Mouse (Mus musculus): ENCODE results near the gene Dhx58.
A peak's percentile ranks its signal among the peaks of the same experiment; 100 is the strongest.

Dhx58 gene

GRCm38 (mm10) chr11:100703851-100704531 lies at the start of gene Dhx58:
Dhx58 (minus strand) TSS chr11:100704271.
- Histone ChIP-seq H3K36me3 (ENCODE audit: insufficient read depth, low read length) (peaks cover 48% of the 10 kb centered on the region), H3K4me3 (replicated peaks; ENCODE audit: low read length) (no peak within 1 kb of the TSS), H3K9me3 (ENCODE audit: low read length) (no peaks in the 10 kb centered on the region), H3K27me3 (ENCODE audit: insufficient read depth, low read length) (0 out of 2 replicates have a peak, but pooled peaks cover 5% of the 10 kb centered on the region), H3K4me1 (replicated peaks; ENCODE audit: low read depth, low read length) (peaks cover 51% of the 10 kb centered on the region)
- no peak for TF ChIP-seq CTCF (conservative IDR thresholded peaks at IDR 0.05; ENCODE audit: low read length)
- TF ChIP-seq POU5F1 (IDR thresholded peaks at IDR 0.05; ENCODE audit: borderline replicate concordance, low read length) = no peak
- no peak for TF ChIP-seq NANOG (IDR thresholded peaks at IDR 0.05; ENCODE audit: borderline replicate concordance, low read length)

- Histone ChIP-seq H3K4me3 (replicated peaks; ENCODE audit: low read length) (no peak overlapping the region), H3K4me1 (replicated peaks; ENCODE audit: low read depth, low read length) (peaks cover 34% of the 10 kb centered on the region), H3K27me3 (ENCODE audit: insufficient read depth, low read length) (peaks cover 56% of the 10 kb centered on the region), H3K9me3 (ENCODE audit: low read length) (no peaks in the 10 kb centered on the region), H3K36me3 (ENCODE audit: insufficient read depth, low read length) (no peaks in the 10 kb centered on the region)
- TF ChIP-seq CTCF (conservative IDR thresholded peaks at IDR 0.05; ENCODE audit: low read length) = no peak
- no peak for TF ChIP-seq POU5F1 (IDR thresholded peaks at IDR 0.05; ENCODE audit: borderline replicate concordance, low read length)
These were observed 48.2 kb upstream of the Dhx58 start for GRCm38 (mm10) chr11:100752294-100752693.

DNA sequence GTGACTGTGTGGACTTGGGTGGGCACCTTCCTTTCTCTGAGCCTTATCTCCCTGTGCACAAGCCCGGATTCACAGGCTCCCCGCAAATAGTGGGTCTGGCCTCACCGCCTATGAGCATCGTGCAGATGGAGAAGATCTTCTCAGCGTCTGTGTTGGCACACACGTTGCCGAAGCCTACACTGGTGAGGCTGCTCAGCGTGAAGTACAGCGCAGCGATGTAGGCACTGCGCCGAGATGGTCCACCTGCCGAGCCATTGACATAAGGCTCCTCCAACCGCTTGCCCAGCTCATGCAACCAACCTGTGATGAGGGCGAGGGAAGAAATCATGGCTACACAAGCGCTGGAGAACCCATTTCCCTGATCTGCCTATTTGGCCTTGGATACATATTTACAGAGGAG lies 46.1 kb upstream of the Dhx58 start:
- no peaks in the 10 kb centered on the region for H3K36me3 ChIP-seq (ENCODE audit: insufficient read depth, low read length)
- H3K4me3 ChIP-seq (replicated peaks; ENCODE audit: low read length) = peak overlapping the region; percentile 64
- no peaks in the 10 kb centered on the region for H3K9me3 ChIP-seq (ENCODE audit: low read length)
- peaks cover 52% of the 10 kb centered on the region for H3K4me1 ChIP-seq (replicated peaks; ENCODE audit: low read depth, low read length)
- peaks cover 57% of the 10 kb centered on the region for H3K27me3 ChIP-seq (ENCODE audit: insufficient read depth, low read length)
- TF ChIP-seq POU5F1 (IDR thresholded peaks at IDR 0.05; ENCODE audit: borderline replicate concordance, low read length) (no peak), CTCF (conservative IDR thresholded peaks at IDR 0.05; ENCODE audit: low read length) (no peak), NANOG (IDR thresholded peaks at IDR 0.05; ENCODE audit: borderline replicate concordance, low read length) (no peak)

DNA sequence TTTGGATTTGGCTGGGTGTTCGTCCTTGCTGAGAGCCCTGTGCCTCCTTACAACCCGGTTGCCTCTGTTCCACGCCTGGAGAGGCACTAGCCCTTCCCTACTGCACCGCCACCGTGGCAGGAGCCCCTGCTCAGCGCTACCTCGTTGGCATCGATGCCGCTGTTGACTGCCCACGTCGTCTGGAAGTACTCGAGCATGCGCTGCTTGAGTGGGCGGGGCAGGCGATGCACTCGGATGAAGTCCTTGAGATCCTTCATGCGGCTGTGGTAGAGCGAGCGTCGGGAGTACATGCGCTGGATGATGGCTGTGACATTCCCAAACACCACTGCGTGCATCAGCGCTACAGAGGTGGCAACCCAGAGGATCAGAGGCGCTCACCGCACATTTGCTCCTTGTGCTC lies 45.4 kb upstream of the Dhx58 start:
- peaks cover 52% of the 10 kb centered on the region for H3K4me1 ChIP-seq (replicated peaks; ENCODE audit: low read depth, low read length)
- H3K36me3 ChIP-seq (ENCODE audit: insufficient read depth, low read length) = no peaks in the 10 kb centered on the region
- H3K9me3 ChIP-seq (ENCODE audit: low read length) = no peaks in the 10 kb centered on the region
- H3K4me3 ChIP-seq (replicated peaks; ENCODE audit: low read length) = peak overlapping the region; percentile 64
- H3K27me3 ChIP-seq (ENCODE audit: insufficient read depth, low read length) = peaks cover 56% of the 10 kb centered on the region
- TF ChIP-seq NANOG (IDR thresholded peaks at IDR 0.05; ENCODE audit: borderline replicate concordance, low read length) (no peak), CTCF (conservative IDR thresholded peaks at IDR 0.05; ENCODE audit: low read length) (no peak), POU5F1 (IDR thresholded peaks at IDR 0.05; ENCODE audit: borderline replicate concordance, low read length) (no peak)

DNA sequence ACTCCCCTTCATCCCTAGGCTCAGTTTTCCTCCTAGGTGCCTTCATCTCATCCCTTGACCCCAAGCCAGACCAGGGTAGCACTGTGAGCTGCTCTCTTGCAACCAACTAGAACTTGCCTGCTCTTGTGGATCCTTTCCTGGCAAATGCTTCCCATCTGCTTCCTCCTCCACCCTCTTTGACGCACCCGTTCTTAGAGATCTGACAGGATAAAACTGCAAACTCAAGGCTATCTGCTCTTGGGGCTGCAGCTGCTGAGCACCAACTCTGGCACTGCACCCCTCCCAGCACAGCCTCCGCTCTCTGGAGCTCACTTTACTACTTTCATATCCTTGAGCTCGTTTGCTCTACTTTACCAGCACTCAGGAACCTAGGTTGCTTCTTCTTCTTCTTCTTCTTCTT lies 44.5 kb upstream of the Dhx58 start:
- Histone ChIP-seq H3K4me1 (replicated peaks; ENCODE audit: low read depth, low read length) (peaks cover 52% of the 10 kb centered on the region), H3K9me3 (ENCODE audit: low read length) (no peaks in the 10 kb centered on the region), H3K36me3 (ENCODE audit: insufficient read depth, low read length) (no peaks in the 10 kb centered on the region), H3K27me3 (ENCODE audit: insufficient read depth, low read length) (peaks cover 51% of the 10 kb centered on the region), H3K4me3 (replicated peaks; ENCODE audit: low read length) (no peak overlapping the region)
- TF ChIP-seq POU5F1 (IDR thresholded peaks at IDR 0.05; ENCODE audit: borderline replicate concordance, low read length) (no peak), NANOG (IDR thresholded peaks at IDR 0.05; ENCODE audit: borderline replicate concordance, low read length) (no peak), CTCF (conservative IDR thresholded peaks at IDR 0.05; ENCODE audit: low read length) (no peak)

GRCm38 (mm10) chr11:100747114-100747513 lies 43.0 kb upstream of the Dhx58 start:
- Histone ChIP-seq H3K9me3 (ENCODE audit: low read length) (no peaks in the 10 kb centered on the region), H3K4me1 (replicated peaks; ENCODE audit: low read depth, low read length) (peaks cover 46% of the 10 kb centered on the region), H3K36me3 (ENCODE audit: insufficient read depth, low read length) (no peaks in the 10 kb centered on the region), H3K27me3 (ENCODE audit: insufficient read depth, low read length) (peaks cover 49% of the 10 kb centered on the region), H3K4me3 (replicated peaks; ENCODE audit: low read length) (no peak overlapping the region)
- TF ChIP-seq NANOG (IDR thresholded peaks at IDR 0.05; ENCODE audit: borderline replicate concordance, low read length) (no peak), POU5F1 (IDR thresholded peaks at IDR 0.05; ENCODE audit: borderline replicate concordance, low read length) (no peak), CTCF (conservative IDR thresholded peaks at IDR 0.05; ENCODE audit: low read length) (no peak)

DNA sequence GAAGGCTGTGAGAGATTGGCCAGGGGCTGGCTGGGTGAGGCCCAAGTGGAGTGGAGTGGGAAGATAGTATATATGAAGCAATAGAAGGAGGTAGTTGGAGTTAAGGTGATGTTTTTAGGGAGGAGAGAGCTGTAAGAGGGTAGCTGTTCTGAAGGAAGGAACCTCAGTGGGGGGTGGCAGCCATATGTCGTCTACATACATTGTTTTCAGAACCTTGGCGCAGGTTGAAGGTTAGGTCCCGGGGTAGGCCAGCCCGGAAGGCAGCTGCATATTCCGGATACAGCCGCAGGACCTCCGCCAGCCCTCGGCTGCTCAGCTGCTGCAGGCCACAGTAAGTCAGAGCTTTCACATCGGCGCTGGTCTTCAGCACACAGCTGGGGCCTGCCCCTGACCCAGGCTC lies 42.5 kb upstream of the Dhx58 start:
- H3K4me3 ChIP-seq (replicated peaks; ENCODE audit: low read length) = no peak overlapping the region
- H3K36me3 ChIP-seq (ENCODE audit: insufficient read depth, low read length) = no peaks in the 10 kb centered on the region
- TF ChIP-seq NANOG (IDR thresholded peaks at IDR 0.05; ENCODE audit: borderline replicate concordance, low read length) (no peak), POU5F1 (IDR thresholded peaks at IDR 0.05; ENCODE audit: borderline replicate concordance, low read length) (no peak), CTCF (conservative IDR thresholded peaks at IDR 0.05; ENCODE audit: low read length) (no peak)
- peaks cover 43% of the 10 kb centered on the region for H3K4me1 ChIP-seq (replicated peaks; ENCODE audit: low read depth, low read length)
- no peaks in the 10 kb centered on the region for H3K9me3 ChIP-seq (ENCODE audit: low read length)
- peaks cover 49% of the 10 kb centered on the region for H3K27me3 ChIP-seq (ENCODE audit: insufficient read depth, low read length)

- no peak for TF ChIP-seq NANOG (IDR thresholded peaks at IDR 0.05; ENCODE audit: borderline replicate concordance, low read length)
- peak; percentile 38 for TF ChIP-seq CTCF (conservative IDR thresholded peaks at IDR 0.05; ENCODE audit: low read length)
- TF ChIP-seq POU5F1 (IDR thresholded peaks at IDR 0.05; ENCODE audit: borderline replicate concordance, low read length) = no peak
- Histone ChIP-seq H3K27me3 (ENCODE audit: insufficient read depth, low read length) (peaks cover 41% of the 10 kb centered on the region), H3K4me3 (replicated peaks; ENCODE audit: low read length) (no peak overlapping the region), H3K4me1 (replicated peaks; ENCODE audit: low read depth, low read length) (peaks cover 40% of the 10 kb centered on the region), H3K9me3 (ENCODE audit: low read length) (no peaks in the 10 kb centered on the region), H3K36me3 (ENCODE audit: insufficient read depth, low read length) (no peaks in the 10 kb centered on the region)
These were observed 41.0 kb upstream of the Dhx58 start for GRCm38 (mm10) chr11:100745085-100745484.

- TF ChIP-seq POU5F1 (IDR thresholded peaks at IDR 0.05; ENCODE audit: borderline replicate concordance, low read length) = no peak
- no peak for TF ChIP-seq CTCF (conservative IDR thresholded peaks at IDR 0.05; ENCODE audit: low read length)
- no peak for TF ChIP-seq NANOG (IDR thresholded peaks at IDR 0.05; ENCODE audit: borderline replicate concordance, low read length)
- no peaks in the 10 kb centered on the region for H3K9me3 ChIP-seq (ENCODE audit: low read length)
- H3K4me3 ChIP-seq (replicated peaks; ENCODE audit: low read length) = no peak overlapping the region
- H3K36me3 ChIP-seq (ENCODE audit: insufficient read depth, low read length) = peaks cover under 1% of the 10 kb centered on the region; the same call in 1 of the 2 replicates
- peaks cover 10% of the 10 kb centered on the region for H3K27me3 ChIP-seq (ENCODE audit: insufficient read depth, low read length)
- H3K4me1 ChIP-seq (replicated peaks; ENCODE audit: low read depth, low read length) = peaks cover 35% of the 10 kb centered on the region
These were observed 37.3 kb upstream of the Dhx58 start for GRCm38 (mm10) chr11:100741348-100741747.

All from E14TG2a.4 (cell line).